Mouse (Mus musculus) E14TG2a.4 (cell line): ENCODE results near the gene Thumpd1.
A peak's percentile ranks its signal among the peaks of the same experiment; 100 is the strongest.

Source experiments
- H3K27me3 ChIP-seq: 2 replicates; pipeline ENCODE4 v1.6.1; 2014; ENCODE audit warnings: low read length, control low read depth; ENCODE audit not compliant: insufficient read depth
- H3K36me3 ChIP-seq: 2 replicates; pipeline ENCODE4 v1.6.1; 2014; ENCODE audit warnings: low read length, control low read depth; ENCODE audit not compliant: insufficient read depth
- H3K4me1 ChIP-seq: replicated peaks from 2 replicates; pipeline ENCODE4 v1.6.1; 2014; ENCODE audit warnings: low read depth, low read length, control low read depth
- H3K4me3 ChIP-seq: replicated peaks from 2 replicates; pipeline ENCODE4 v1.5.1; 2014; ENCODE audit warnings: mild to moderate bottlenecking, low read length
- H3K9me3 ChIP-seq: 2 replicates; pipeline ENCODE4 v1.6.1; 2014; ENCODE audit warnings: low read length, control low read depth
- CTCF ChIP-seq: conservative IDR thresholded peaks from 2 replicates; pipeline ENCODE4 v1.5.1; 2014; ENCODE audit warnings: low read length
- NANOG ChIP-seq: IDR thresholded peaks from 2 replicates; pipeline ENCODE4 v1.6.1; 2014; ENCODE audit warnings: borderline replicate concordance, low read length, mixed read lengths
- POU5F1 ChIP-seq: IDR thresholded peaks from 2 replicates; pipeline ENCODE4 v1.6.1; 2014; ENCODE audit warnings: low read length, borderline replicate concordance

Thumpd1 gene

DNA sequence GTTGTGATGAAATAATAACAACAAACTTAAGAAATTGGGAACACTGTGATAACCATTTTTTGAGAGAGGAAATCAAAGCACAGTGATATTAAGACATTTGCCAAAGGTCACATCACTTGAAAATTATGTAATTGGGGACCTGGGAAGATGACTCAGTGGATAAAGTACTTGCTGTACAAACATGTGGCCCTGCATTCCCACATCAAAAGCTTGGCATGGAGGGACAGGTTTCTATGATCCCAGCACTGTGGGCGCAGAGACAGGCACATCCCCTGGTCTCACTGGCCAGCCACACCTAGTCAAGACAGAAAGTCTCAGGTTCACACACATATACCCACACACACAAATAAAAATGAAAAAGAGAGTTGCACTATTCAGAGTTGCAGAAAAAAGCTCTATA lies 25.7 kb downstream of the Thumpd1 start:
- no peak for TF ChIP-seq CTCF
- TF ChIP-seq NANOG, result no peak
- TF ChIP-seq POU5F1, result no peak
- Histone ChIP-seq H3K27me3 (no peaks in the 10 kb centered on the region), H3K4me3 (no peak overlapping the region), H3K4me1 (peaks cover 18% of the 10 kb centered on the region), H3K9me3 (no peaks in the 10 kb centered on the region), H3K36me3 (no peaks in the 10 kb centered on the region)

DNA sequence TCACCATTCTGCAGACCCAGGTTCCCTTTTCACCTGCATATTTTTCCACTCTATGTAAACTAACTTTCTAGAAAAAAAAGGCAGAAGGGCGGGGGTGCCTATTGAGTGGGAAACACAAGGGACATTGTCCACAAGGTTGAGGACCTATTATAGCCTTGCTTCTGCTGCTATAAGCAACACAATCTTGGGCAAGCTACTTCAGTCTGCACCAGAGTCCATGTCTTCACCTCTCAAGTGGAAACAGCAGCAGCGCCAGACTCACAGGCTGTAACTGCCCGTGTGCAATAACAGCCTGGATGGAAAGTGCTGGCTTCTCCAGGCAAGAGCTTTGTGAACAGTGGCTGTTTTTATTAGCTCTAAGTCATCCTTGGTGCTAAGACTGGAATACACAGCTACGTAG lies 28.3 kb downstream of the Thumpd1 start:
- no peak for TF ChIP-seq NANOG
- TF ChIP-seq POU5F1, result no peak
- no peak for TF ChIP-seq CTCF
- Histone ChIP-seq H3K9me3 (no peaks in the 10 kb centered on the region), H3K4me1 (peaks cover 22% of the 10 kb centered on the region), H3K36me3 (no peaks in the 10 kb centered on the region), H3K4me3 (no peak overlapping the region), H3K27me3 (no peaks in the 10 kb centered on the region)

DNA sequence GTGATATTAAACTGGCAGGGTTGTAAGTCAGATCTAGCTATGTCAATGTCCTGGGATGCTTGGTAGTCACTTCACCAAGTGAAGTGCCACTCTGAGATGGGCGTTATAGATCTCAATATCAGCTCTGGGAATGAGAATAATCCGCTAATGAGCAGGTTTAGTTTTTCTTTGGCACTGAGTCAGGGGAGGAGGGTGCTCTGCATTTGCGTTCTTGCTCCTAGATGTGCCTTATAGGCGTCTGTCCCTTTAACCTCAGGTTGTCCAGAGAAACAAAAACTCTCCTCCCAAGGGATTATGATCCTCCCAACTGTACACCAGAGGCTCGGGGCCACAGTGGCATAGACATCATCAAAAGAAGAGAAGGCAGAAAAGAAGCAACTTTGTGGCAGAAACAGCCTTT lies 30.9 kb downstream of the Thumpd1 start, which contains the start of gene Acsm4:
Acsm4 (plus strand) TSS at position 301 of the 400 bp plus-strand sequence.
- Histone ChIP-seq H3K27me3 (no peaks in the 10 kb centered on the region), H3K36me3 (no peaks in the 10 kb centered on the region), H3K4me1 (peaks cover 22% of the 10 kb centered on the region), H3K9me3 (no peaks in the 10 kb centered on the region), H3K4me3 (no peak within 1 kb of the TSS)
- no peak for TF ChIP-seq NANOG
- TF ChIP-seq POU5F1, result no peak
- no peak for TF ChIP-seq CTCF

DNA sequence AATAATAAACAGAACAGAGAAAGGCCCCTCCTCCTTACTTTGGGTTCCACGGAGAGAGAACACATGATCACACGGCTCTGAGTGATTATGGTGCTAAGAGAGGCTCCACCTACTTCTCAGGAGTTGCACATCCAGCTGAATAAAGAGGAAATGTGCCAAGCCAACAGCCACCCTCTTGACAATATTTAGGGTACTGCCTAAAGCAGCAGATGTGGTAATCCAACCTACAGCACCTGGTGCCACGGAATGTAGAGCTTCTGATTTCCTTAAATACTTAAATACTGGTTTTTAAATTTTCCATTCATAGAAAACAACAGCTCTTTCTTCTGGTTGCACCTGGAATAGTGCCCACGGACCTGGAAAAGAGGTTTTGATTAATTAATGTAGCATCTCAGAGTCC lies 37.9 kb downstream of the Thumpd1 start:
- Histone ChIP-seq H3K27me3 (no peaks in the 10 kb centered on the region), H3K36me3 (no peaks in the 10 kb centered on the region), H3K9me3 (no peaks in the 10 kb centered on the region), H3K4me3 (no peak overlapping the region), H3K4me1 (no peaks in the 10 kb centered on the region)
- TF ChIP-seq CTCF, result no peak
- no peak for TF ChIP-seq POU5F1
- TF ChIP-seq NANOG, result no peak

DNA sequence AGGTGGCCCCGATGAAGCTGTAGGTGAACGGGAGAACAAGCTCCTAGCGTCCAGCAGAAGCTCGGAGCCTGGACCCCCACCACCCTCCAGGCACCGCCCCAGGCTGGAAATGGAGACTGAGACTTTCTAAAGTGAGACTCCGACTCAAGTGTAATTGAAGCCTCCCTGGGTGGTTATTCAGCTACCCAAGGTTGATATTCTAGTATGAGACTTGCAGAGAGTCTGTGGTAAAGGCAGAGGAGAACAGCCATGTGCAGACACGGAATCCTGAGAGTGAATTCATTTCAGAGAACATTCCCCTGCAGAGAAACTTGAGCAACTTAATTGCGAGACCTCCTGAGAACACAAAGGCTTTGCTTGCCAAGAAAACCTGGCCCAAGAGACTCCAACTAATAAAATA lies 40.5 kb downstream of the Thumpd1 start:
- no peaks in the 10 kb centered on the region for H3K36me3 ChIP-seq
- no peak overlapping the region for H3K4me3 ChIP-seq
- H3K9me3 ChIP-seq, result no peaks in the 10 kb centered on the region
- H3K4me1 ChIP-seq, result no peaks in the 10 kb centered on the region
- H3K27me3 ChIP-seq, result no peaks in the 10 kb centered on the region
- TF ChIP-seq POU5F1, result no peak
- TF ChIP-seq NANOG, result no peak
- no peak for TF ChIP-seq CTCF

DNA sequence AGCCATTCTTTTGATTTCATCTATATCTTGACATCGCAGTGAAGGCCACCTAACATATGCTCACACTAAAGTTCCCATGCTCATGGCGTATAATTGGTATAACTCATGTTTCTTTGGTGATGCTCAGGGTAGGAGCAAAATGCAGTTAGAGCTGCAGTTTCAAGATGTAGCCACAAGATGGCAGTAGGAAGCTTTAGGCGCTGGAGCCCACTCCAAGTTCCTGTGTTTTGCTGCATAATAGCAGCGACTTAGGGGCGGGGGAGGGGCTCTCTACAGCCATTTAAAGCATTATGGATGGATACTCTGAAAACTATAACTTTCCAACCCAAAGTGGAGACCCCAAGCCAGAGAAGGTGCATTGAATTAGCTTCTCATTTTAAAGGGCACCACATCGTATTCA lies 47.1 kb downstream of the Thumpd1 start:
- Histone ChIP-seq H3K27me3 (no peaks in the 10 kb centered on the region), H3K9me3 (no peaks in the 10 kb centered on the region)
- TF ChIP-seq CTCF, result peak; percentile 75
- no peak for TF ChIP-seq NANOG
- no peak for TF ChIP-seq POU5F1

DNA sequence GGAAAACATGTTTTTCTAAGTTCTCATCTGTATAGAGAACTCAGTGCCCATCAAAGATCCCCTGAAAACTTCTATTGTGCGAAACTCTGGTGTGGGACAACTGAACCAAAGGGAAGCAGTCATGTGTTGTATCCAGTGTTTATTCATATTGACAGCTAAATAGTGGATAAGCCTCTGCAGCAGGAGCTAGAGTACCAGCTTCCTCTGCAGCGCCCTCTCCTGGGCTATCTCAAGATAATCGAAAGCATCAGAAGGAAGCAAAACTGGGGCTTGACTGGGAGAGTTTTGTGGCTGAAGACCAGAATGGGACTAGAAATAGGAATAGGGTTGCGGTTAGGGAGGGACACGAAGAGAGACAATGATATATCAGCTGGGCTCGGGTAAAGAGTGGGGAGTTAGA lies 49.7 kb downstream of the Thumpd1 start:
- 0 out of 2 replicates have a peak, but pooled peaks cover 5% of the 10 kb centered on the region for H3K4me1 ChIP-seq
- TF ChIP-seq NANOG (no peak), CTCF (peak; percentile 38), POU5F1 (no peak)
- H3K36me3 ChIP-seq, result no peaks in the 10 kb centered on the region
- H3K9me3 ChIP-seq, result no peaks in the 10 kb centered on the region
- H3K4me3 ChIP-seq, result no peak overlapping the region
- H3K27me3 ChIP-seq, result no peaks in the 10 kb centered on the region

More for the DNA sequence above, 47.1 kb downstream of the Thumpd1 start:
- Histone ChIP-seq H3K36me3 (no peaks in the 10 kb centered on the region), H3K4me3 (no peak overlapping the region), H3K4me1 (0 out of 2 replicates have a peak, but pooled peaks cover 5% of the 10 kb centered on the region)

DNA sequence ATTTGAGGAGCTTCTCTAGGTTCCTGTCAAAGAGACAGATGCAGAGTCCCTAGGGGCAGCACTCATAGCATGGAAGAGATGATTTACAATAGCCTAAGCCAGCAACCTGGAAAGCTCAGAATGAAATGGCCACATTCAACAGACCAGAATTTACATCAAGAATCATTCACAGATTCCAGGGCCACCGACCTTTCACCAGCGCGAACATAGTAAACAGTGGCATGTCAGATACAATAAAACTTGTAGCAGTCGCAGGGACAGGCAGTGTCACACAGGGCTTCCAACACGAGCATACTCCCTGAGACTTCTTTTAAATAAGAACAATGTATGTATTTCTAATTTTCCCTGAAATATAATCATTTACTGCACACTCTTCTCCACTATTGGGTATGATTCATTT lies 50.2 kb downstream of the Thumpd1 start:
- no peak for TF ChIP-seq CTCF
- TF ChIP-seq NANOG, result no peak
- no peak overlapping the region for H3K4me3 ChIP-seq
- H3K4me1 ChIP-seq, result 0 out of 2 replicates have a peak, but pooled peaks cover 5% of the 10 kb centered on the region
- H3K9me3 ChIP-seq, result no peaks in the 10 kb centered on the region
- H3K27me3 ChIP-seq, result no peaks in the 10 kb centered on the region
- no peaks in the 10 kb centered on the region for H3K36me3 ChIP-seq

DNA sequence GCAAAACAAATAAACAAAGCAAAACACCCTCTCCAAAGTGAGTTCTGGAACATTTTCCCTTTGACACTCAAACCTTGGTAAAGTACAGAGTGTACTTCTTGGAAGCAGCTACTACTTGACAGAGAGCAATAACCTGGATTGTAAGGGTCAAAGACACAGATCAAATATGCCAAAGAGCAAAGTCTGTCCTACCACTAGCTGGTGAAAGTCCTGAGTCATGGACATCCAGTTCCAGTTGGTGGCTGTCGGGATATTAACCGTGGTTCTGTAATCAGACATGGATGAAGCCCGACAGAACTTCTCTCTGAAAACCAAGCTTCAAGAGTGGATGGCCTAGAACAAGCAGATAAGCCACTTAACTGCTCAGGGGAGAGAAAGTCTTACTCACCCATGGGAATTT lies 52.7 kb downstream of the Thumpd1 start:
- no peak overlapping the region for H3K4me3 ChIP-seq
- no peaks in the 10 kb centered on the region for H3K4me1 ChIP-seq
- TF ChIP-seq CTCF (no peak), NANOG (no peak), POU5F1 (no peak)
- no peaks in the 10 kb centered on the region for H3K27me3 ChIP-seq
- H3K9me3 ChIP-seq, result no peaks in the 10 kb centered on the region
- no peaks in the 10 kb centered on the region for H3K36me3 ChIP-seq
